Mouse (Mus musculus): ENCODE results near the gene Tldc1. TPM values are rescaled to one million over a fixed set of nuclear protein-coding genes. Genes with fewer than 3 reads are reported as not detected.
A peak's percentile ranks its signal among the peaks of the same experiment; 100 is the strongest.

Gene Tldc1
- polyA plus RNA-seq, 1 experiment, result 10.8 TPM

GRCm38 (mm10) chr8:119761692-119762091 is 16.5 kb downstream of the Tldc1 start:
- no peak for DNase-seq
- no peak for TF ChIP-seq CTCF (IDR thresholded peaks at IDR 0.05; ENCODE audit: insufficient read depth, low read length)
- no peak for TF ChIP-seq POLR2A (IDR thresholded peaks at IDR 0.05; ENCODE audit: borderline replicate concordance, extremely low read depth, low read depth, low read length)
- 91% methylated on average over 11 of the region's 11 CpGs for WGBS

DNA sequence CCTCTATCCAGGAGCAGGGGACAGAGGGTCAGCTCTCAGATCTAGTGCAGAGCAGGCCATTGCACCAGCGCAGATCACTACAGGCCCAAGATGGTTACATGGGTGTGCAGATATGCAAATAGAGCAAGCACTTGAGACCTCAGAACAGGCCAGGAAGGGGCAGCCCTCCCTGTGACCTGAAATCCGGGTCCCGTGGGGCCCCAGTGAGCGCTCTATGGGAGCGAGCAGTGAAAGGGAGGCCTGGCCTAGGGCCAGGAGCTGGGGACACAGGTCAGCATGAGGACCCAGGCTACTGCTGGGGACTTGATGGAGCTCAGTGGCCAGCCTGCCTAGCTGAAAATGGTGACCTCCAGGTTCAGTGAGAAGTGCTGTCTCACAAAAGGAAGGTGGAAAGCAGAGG is 21.7 kb downstream of the Tldc1 start:
- DNase-seq, result no peak
- no peak overlapping the region for H3K4me3 ChIP-seq (replicated peaks; ENCODE audit: extremely low read depth, low read depth, low read length)
- no peaks in the 10 kb centered on the region for H3K4me1 ChIP-seq (ENCODE audit: control insufficient read depth, insufficient read depth, low read length)
- no peak for TF ChIP-seq CTCF (IDR thresholded peaks at IDR 0.05; ENCODE audit: insufficient read depth, low read length)
- WGBS, result 48% methylated on average over 5 of the region's 5 CpGs

More at GRCm38 (mm10) chr8:119761692-119762091, 16.5 kb downstream of the Tldc1 start:
- H3K4me3 ChIP-seq (replicated peaks; ENCODE audit: extremely low read depth, low read depth, low read length), result no peak overlapping the region
- H3K4me1 ChIP-seq (ENCODE audit: control insufficient read depth, insufficient read depth, low read length), result no peaks in the 10 kb centered on the region

GRCm38 (mm10) chr8:119756147-119756461 is 22.1 kb downstream of the Tldc1 start:
- Histone ChIP-seq H3K4me1 (ENCODE audit: control insufficient read depth, insufficient read depth, low read length) (no peaks in the 10 kb centered on the region), H3K4me3 (replicated peaks; ENCODE audit: extremely low read depth, low read depth, low read length) (no peak overlapping the region)
- TF ChIP-seq POLR2A (IDR thresholded peaks at IDR 0.05; ENCODE audit: borderline replicate concordance, extremely low read depth, low read depth, low read length) (no peak), CTCF (IDR thresholded peaks at IDR 0.05; ENCODE audit: insufficient read depth, low read length) (no peak)
- WGBS, result 82% methylated on average over 2 of the region's 2 CpGs
- DNase-seq, result no peak

GRCm38 (mm10) chr8:119755238-119756146 is 22.7 kb downstream of the Tldc1 start:
- DNase-seq, result peak; percentile 45
- WGBS, result 24% methylated on average over 28 of the region's 28 CpGs

DNA sequence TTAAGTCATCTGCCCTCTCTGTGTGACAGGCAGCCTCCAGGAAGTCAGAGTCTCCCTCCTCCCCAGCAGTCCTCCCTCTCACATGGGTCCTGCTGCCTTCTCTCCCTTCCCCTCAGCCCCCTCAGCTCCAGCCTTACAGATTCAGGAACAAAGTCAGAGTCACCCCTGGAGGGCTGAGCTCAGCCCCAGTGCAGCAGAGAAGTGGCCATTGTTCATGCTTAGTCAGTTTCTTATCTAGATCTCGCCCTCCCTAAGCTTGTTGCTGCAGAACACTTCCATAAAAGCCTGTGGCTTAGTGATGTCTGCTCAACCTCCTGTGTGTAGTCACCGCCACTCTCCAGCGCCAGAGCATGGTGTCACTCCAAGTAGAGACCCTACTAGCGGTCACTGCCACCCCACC is 33.6 kb downstream of the Tldc1 start:
- no peak overlapping the region for H3K4me3 ChIP-seq (replicated peaks; ENCODE audit: extremely low read depth, low read depth, low read length)
- TF ChIP-seq CTCF (IDR thresholded peaks at IDR 0.05; ENCODE audit: insufficient read depth, low read length) (no peak), POLR2A (IDR thresholded peaks at IDR 0.05; ENCODE audit: borderline replicate concordance, extremely low read depth, low read depth, low read length) (no peak)
- DNase-seq, result no peak
- 75% methylated on average over 4 of the region's 4 CpGs for WGBS
- no peaks in the 10 kb centered on the region for H3K4me1 ChIP-seq (ENCODE audit: control insufficient read depth, insufficient read depth, low read length)

More at GRCm38 (mm10) chr8:119755238-119756146, 22.7 kb downstream of the Tldc1 start:
- Histone ChIP-seq H3K4me3 (replicated peaks; ENCODE audit: extremely low read depth, low read depth, low read length) (peak overlapping the region; percentile 43), H3K4me1 (ENCODE audit: control insufficient read depth, insufficient read depth, low read length) (no peaks in the 10 kb centered on the region)
- TF ChIP-seq CTCF (IDR thresholded peaks at IDR 0.05; ENCODE audit: insufficient read depth, low read length), result no peak
- no peak for TF ChIP-seq POLR2A (IDR thresholded peaks at IDR 0.05; ENCODE audit: borderline replicate concordance, extremely low read depth, low read depth, low read length)

- DNase-seq, result peak; percentile 41
Observed at GRCm38 (mm10) chr8:119743291-119744026, 34.8 kb downstream of the Tldc1 start.

GRCm38 (mm10) chr8:119742409-119742808 is 35.8 kb downstream of the Tldc1 start:
- WGBS, result 86% methylated on average over 7 of the region's 7 CpGs
- Histone ChIP-seq H3K4me1 (ENCODE audit: control insufficient read depth, insufficient read depth, low read length) (no peaks in the 10 kb centered on the region), H3K4me3 (replicated peaks; ENCODE audit: extremely low read depth, low read depth, low read length) (no peak overlapping the region)
- no peak for TF ChIP-seq CTCF (IDR thresholded peaks at IDR 0.05; ENCODE audit: insufficient read depth, low read length)
- no peak for TF ChIP-seq POLR2A (IDR thresholded peaks at IDR 0.05; ENCODE audit: borderline replicate concordance, extremely low read depth, low read depth, low read length)
- DNase-seq, result no peak

More at GRCm38 (mm10) chr8:119743291-119744026, 34.8 kb downstream of the Tldc1 start:
- TF ChIP-seq CTCF (IDR thresholded peaks at IDR 0.05; ENCODE audit: insufficient read depth, low read length) (peak; percentile 79), POLR2A (IDR thresholded peaks at IDR 0.05; ENCODE audit: borderline replicate concordance, extremely low read depth, low read depth, low read length) (no peak)
- 43% methylated on average over 13 of the region's 13 CpGs for WGBS
- H3K4me3 ChIP-seq (replicated peaks; ENCODE audit: extremely low read depth, low read depth, low read length), result no peak overlapping the region
- no peaks in the 10 kb centered on the region for H3K4me1 ChIP-seq (ENCODE audit: control insufficient read depth, insufficient read depth, low read length)

DNA sequence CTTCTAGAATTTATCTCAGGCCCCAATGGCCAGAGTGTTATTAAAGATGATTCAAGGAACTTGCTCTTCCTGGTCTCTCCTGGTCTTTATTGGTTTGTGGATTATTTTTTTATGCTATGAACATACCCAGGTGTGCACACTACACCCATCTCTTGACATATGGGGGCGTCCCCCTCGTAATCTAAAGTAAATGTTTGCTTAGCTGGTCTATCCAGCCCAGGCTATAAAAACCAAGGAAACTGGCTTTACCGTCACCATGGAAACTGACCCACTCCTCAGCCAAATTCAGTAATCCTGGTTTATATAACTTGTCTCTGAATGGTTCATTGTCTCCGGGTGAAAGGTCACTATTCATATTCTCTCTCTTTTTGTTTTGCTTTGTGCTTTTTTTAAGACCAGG is 37.6 kb downstream of the Tldc1 start:
- TF ChIP-seq CTCF (IDR thresholded peaks at IDR 0.05; ENCODE audit: insufficient read depth, low read length) (no peak), POLR2A (IDR thresholded peaks at IDR 0.05; ENCODE audit: borderline replicate concordance, extremely low read depth, low read depth, low read length) (no peak)
- no peaks in the 10 kb centered on the region for H3K4me1 ChIP-seq (ENCODE audit: control insufficient read depth, insufficient read depth, low read length)
- no peak for DNase-seq
- 57% methylated on average over 4 of the region's 4 CpGs for WGBS
- no peak overlapping the region for H3K4me3 ChIP-seq (replicated peaks; ENCODE audit: extremely low read depth, low read depth, low read length)

DNA sequence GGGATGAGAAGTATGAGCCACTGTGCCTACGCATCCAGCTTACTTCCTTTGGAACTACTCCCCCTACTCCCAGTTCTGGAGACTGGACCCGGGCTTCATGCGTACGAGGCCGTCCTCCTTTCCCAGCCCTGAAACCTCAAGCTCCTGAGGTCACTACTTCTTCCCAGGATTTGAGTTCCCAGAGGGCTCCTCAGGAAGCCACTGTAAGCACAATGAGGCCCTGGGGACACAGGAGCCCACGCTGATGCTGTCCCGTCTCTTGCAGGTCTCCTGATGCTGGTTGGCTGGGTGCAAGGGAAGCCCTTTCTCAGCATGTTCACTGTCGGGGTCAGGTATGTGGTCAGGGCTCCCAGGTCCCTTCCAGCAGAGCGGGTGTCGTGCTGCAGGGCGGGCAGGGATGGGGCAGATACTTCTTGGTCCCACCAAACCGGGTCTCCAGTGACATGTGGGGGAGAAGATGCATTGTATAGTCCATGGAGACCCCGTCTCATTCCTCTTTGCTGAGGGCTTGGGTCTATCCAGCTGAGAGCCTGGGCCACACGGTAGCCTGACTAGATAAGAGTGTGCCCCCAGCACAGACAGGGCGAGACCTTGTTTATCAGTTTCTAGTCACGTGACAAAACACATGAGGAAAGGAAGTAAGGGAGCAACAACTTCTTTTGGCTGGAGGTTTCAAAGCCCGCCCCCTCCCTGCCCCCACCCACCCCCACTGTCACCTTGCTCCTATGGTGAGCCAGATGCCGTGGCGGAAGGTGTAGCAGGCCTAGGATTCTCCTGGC is 39.9 kb downstream of the Tldc1 start:
- H3K4me1 ChIP-seq (ENCODE audit: control insufficient read depth, insufficient read depth, low read length), result no peaks in the 10 kb centered on the region
- no peak for TF ChIP-seq CTCF (IDR thresholded peaks at IDR 0.05; ENCODE audit: insufficient read depth, low read length)
- TF ChIP-seq POLR2A (IDR thresholded peaks at IDR 0.05; ENCODE audit: borderline replicate concordance, extremely low read depth, low read depth, low read length), result no peak
- H3K4me3 ChIP-seq (replicated peaks; ENCODE audit: extremely low read depth, low read depth, low read length), result no peak overlapping the region
- 73% methylated on average over 19 of the region's 19 CpGs for WGBS
- no peak for DNase-seq

Measured in lung, adult 2 months (tissue).